Mouse (Mus musculus): ENCODE measurements around the gene Spen. TPM values are rescaled to one million over a fixed set of nuclear protein-coding genes. Genes with fewer than 3 reads are reported as not detected.

Gene Spen
- polyA plus RNA-seq, 1 experiment, result 25.6 TPM

DNA sequence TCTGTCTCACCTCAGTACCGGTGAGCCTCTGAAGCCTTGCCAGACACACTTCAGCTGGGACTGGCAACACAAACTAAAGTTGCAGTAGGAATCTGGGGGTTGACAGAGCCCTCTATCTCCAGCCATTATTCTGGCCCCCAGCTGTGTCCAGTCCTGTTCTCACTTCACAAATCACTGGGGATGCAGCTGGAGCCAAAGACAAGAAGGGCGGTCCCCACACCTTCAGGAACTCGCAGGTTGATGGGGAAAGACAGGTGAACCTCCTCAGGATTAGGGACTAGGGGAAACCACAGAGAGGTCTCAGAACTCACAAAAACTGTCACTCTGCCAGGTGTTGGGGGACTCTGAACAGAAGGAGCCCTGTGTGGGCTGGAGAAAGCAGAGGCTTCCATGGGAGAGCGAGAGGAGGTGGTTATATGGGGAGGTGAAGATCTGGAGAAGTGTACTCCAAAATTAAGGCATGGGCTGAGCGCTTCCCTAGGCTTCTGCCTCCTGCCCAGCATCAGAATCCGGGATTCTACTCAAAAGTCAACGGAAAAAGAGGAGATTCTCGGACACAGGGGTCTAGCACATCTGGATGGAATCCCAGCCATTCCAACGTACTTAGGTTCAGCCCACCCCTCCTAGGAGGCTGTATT, 118.1 kb downstream of the Spen start, which contains the start of gene Hspb7:
TSS of gene Hspb7 (plus strand) at position 588 of the 638 bp plus-strand sequence.
- TF ChIP-seq TAL1 (IDR thresholded peaks at IDR 0.05; ENCODE audit: low read length) (no peak), GATA1 (IDR thresholded peaks at IDR 0.05; ENCODE audit: low read length) (no peak)
- Histone ChIP-seq H3K9me3 (ENCODE audit: control insufficient read depth, low read length) (no peaks in the 10 kb centered on the region), H3K4me3 (replicated peaks) (no peak within 1 kb of the TSS), H3K36me3 (ENCODE audit: control insufficient read depth) (no peaks in the 10 kb centered on the region), H3K4me1 (ENCODE audit: control insufficient read depth) (no peaks in the 10 kb centered on the region), H3K27me3 (ENCODE audit: control insufficient read depth) (no peaks in the 10 kb centered on the region)

DNA sequence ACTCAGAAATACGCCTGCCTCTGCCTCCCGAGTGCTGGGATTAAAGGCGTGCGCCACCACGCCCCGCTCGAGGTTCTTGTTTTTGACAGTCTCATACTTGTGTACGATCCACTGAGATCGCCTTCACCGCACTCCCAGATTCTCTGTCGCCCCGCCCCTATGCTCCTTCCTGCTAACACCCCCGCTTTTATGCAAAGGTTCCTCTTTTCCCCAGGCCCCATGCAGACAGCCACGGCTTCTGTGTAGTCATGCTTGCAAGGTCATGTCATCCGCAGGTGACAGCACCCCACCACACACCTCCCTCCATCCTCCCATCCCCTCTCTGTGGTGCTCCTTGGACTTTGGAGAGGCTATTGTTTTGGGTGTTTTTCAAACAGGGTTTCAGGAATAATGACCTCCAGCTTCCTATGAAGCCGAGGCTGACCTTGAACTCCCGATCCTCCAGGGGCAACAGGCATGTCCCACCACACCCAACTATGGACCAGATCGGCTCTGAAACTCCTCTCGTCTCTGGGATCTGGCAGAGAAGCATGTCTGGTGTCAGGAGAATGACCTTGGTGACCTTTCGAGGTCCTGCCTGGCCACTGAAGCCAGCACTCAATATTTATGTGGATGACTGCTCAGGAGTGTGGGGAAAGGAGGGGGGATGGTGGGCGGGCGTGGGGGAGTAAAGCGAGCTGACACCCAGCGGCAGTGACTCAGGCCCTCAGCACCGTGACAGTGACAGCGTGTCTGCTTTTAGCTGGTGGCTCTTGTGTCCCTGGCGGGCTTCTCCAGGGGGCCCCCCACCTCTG, 118.8 kb downstream of the Spen start:
- H3K4me1 ChIP-seq (ENCODE audit: control insufficient read depth), result no peaks in the 10 kb centered on the region
- no peaks in the 10 kb centered on the region for H3K27me3 ChIP-seq (ENCODE audit: control insufficient read depth)
- H3K4me3 ChIP-seq (replicated peaks), result no peak overlapping the region
- TF ChIP-seq TAL1 (IDR thresholded peaks at IDR 0.05; ENCODE audit: low read length), result no peak
- no peak for TF ChIP-seq GATA1 (IDR thresholded peaks at IDR 0.05; ENCODE audit: low read length)
- H3K9me3 ChIP-seq (ENCODE audit: control insufficient read depth, low read length), result no peaks in the 10 kb centered on the region
- no peaks in the 10 kb centered on the region for H3K36me3 ChIP-seq (ENCODE audit: control insufficient read depth)

Other genes with a start within 250 kb of the Spen start
- not detected in 2 replicates for gene Epha2, start 237.4 kb downstream of the Spen start, polyA plus RNA-seq (2012)
- gene Fam131c, start 170.4 kb downstream of the Spen start, polyA plus RNA-seq (2012), result not detected in 2 replicates
- not detected in 2 replicates for gene Clcnka, start 139.9 kb downstream of the Spen start, polyA plus RNA-seq (2012)
- gene Clcnkb, start 122.6 kb downstream of the Spen start, polyA plus RNA-seq (2012), result not detected in 2 replicates
- not detected in 2 replicates for gene Hspb7, start 117.8 kb downstream of the Spen start, polyA plus RNA-seq (2012)
- gene Srarp, start 102.5 kb downstream of the Spen start, polyA plus RNA-seq (2012), result not detected in 2 replicates
- 1.9 and 2.6 TPM in 2 replicates for gene Zbtb17, start 93.9 kb downstream of the Spen start, polyA plus RNA-seq (2012)
- gene Fblim1, start 67.5 kb upstream of the Spen start, polyA plus RNA-seq (2012), result 0.02 TPM in 2 replicates
- 0.03 TPM in 1 of 2 replicates, not detected in the other for gene Tmem82, start 80.0 kb upstream of the Spen start, polyA plus RNA-seq (2012)
- gene Slc25a34, start 85.2 kb upstream of the Spen start, polyA plus RNA-seq (2012), result not detected in 2 replicates
- 1.1 and 1.4 TPM in 2 replicates for gene Plekhm2, start 126.3 kb upstream of the Spen start, polyA plus RNA-seq (2012)
- gene Rsc1a1, start 147.0 kb upstream of the Spen start, polyA plus RNA-seq (2012), result 0.11 TPM in 1 of 2 replicates, not detected in the other
- 0.58 and 0.85 TPM in 2 replicates for gene Ddi2, start 184.8 kb upstream of the Spen start, polyA plus RNA-seq (2012)
- gene Agmat, start 208.1 kb upstream of the Spen start, polyA plus RNA-seq (2012), result 0.11 and 0.19 TPM in 2 replicates